Mouse (Mus musculus) mouse trophoblast stem cell (cell line): Measurements from ENCODE around the gene Them5.

Experiments
- in situ Hi-C, 2 experiments: fragments of 300-500 bp; cut with MseI, MboI; formaldehyde crosslinking; loops; 2 replicates in 1 of 2; 3 replicates in 1 of 2; pipeline ENCODE4 v1.15.1; 2025

Gene Them5

DNA sequence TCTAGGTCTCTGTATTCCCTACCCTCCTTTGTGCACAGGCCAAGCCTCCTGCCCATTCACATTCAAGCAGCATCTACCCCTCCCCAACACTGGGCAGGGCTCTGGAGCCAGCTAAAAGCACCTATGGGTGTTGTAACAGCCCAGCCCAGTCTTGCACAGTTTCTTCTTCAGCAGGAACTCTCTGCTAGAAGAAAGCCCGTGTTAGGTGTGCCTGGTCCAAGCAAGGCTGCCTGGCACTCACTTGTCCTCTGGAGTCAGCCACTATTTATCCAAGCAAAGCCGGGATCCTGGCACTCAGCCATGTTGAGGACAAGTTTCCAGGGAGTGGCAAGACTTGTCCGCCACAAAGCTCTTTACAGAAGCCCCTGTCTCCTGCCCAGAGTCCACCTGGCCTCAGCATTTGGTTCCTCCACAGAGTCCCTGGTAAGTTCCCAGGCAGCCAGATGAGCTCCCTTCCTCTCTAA lies at the start of gene Them5:
Them5 (plus strand) TSS at position 141 of the 464 bp plus-strand sequence.
- in situ Hi-C loops = no loop called here

DNA sequence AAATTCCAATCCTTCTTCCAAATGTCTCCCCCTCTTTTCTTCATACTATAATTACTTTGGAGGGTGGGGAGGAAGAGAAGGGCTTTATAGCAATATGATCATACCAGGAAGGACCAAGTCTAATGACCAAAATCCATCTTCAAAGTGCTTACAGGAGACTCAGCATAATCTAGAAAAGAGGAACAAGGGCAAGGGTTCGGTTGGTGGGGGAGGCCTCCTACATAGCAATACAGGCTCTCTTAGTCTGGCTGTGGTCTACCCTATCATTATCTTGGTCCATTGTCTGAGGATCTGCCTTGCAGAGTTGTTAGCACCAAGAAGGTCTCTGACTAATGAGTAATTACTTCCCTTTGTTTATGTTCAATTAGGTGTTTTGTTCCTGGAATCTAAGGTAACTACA lies 36.4 kb upstream of the Them5 start:
- in situ Hi-C loops = no loop called here

DNA sequence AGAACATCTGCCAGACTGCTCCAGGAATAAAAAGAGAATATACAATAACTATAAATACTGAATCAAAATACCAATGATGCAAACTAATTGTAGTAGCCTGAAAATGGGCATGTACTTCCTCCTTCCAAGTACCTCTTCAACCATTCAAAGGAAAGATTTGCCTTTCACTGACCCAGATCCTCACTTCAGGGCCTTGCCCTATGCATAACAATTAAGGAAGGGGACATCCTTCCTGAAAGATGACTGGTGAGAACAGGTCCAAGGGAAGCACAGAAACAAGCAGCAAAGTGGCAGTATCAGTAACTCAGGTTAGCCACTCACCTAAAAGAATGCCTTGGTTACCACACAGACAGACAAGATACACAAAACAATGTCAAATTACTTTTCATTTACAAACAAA lies 34.9 kb upstream of the Them5 start:
- in situ Hi-C loops = no loop called here

DNA sequence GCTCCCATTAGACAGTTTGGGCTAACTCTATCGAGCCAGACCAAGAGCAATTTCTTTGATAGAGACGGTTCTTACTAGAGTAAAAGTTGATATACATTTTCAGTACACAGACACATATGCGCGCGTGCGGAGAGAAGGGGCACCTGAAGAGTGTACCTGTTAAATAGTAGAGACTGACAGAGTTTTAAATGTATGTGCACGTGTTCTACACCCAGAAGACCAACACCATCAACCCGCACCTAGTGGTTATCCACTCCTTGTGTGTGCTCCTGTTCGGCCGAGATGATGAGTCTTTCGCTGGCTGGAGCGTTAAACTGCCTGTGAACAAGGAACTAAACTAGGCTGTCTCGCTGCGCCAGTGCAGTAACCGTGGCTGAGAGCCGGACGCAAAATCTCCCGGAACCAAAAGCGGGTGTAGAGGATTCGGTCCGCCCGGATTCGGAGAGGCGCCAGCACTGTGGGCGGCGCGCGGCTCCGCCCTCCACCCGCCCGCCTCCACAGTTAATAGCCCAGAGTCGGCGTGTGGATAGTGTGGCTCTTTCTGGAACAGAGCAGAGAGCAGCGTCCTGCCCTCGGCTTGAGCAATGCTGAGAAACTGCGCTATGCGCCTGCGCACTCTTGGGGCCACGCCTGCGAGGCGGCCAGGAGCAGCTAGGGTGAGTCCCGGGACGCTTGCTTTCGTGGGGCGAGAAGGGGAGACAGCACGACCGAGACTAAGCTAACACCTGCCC lies 32.1 kb upstream of the Them5 start, which contains the start of gene Them4:
Them4 (plus strand) TSS at position 457 of the 731 bp plus-strand sequence.
- in situ Hi-C loops = no loop called here

- in situ Hi-C loops = no loop called here
These were observed 31.4 kb upstream of the Them5 start for GRCm38 (mm10) chr3:94310491-94310890.

DNA sequence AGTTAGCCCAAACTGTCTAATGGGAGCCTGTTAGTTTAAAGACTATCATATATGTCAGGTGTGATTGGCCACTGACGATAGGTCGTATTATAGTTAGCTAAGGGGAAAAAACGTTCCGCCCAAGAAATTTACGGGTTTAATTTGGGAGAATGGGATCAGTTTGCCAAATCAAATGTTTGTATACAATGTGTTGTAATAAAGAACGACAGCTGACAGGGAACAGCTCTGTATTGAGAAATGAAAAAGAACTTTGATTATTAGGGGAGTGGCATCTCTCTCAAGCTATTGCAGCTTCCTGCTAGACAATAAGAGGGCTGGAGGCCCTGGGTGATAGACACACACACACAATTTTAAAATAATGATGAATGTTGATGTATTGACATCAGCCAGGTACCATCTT lies 31.0 kb upstream of the Them5 start:
- in situ Hi-C loops = no loop called here

DNA sequence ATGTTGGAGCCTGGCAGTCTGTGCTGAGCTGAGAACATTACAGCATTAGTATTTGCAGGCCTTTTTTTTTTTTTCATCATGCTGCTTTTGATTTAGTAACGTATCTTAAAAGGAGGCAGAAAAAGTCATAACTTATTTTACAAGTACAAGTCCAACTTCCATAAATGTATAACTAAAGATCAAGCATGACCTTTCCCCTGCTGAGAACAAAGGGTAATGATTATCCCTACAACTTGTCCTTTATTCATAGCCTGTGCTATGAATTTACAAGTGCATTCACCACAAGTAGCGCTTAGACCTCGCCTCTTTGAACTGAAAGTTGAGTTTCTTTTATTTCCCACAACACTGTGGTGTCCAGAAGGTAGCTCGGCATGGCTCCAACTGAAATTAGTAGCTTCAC lies 30.5 kb upstream of the Them5 start:
- in situ Hi-C loops = no loop called here

- in situ Hi-C loops = no loop called here
These were observed 13.2 kb upstream of the Them5 start for GRCm38 (mm10) chr3:94328681-94329080.

GRCm38 (mm10) chr3:94334442-94334841 lies 7.5 kb upstream of the Them5 start:
- in situ Hi-C loops = no loop called here

DNA sequence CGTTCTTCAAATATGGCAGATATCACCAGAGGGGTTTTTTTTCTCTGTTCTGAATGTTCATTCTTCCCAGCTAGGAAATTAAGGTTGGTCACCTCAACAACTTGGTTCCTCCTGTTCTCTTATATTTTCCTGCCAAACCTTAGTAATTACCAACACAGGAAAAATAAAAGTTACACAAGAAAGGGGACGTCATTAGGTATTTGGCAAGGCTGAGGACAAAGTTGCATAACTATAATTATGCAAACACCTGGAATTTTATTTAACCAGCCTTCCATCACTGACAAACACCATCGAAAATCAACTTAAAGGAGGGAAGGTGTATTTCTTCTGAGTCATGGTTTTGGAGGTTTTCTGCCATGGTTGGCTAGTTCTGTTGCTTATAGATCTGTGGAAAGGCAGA lies 3.4 kb upstream of the Them5 start:
- in situ Hi-C loops = no loop called here

GRCm38 (mm10) chr3:94342552-94342951 lies 653 bp downstream of the Them5 start:
- in situ Hi-C loops = no loop called here

GRCm38 (mm10) chr3:94344182-94344581 lies 2.3 kb downstream of the Them5 start:
- in situ Hi-C loops = no loop called here

DNA sequence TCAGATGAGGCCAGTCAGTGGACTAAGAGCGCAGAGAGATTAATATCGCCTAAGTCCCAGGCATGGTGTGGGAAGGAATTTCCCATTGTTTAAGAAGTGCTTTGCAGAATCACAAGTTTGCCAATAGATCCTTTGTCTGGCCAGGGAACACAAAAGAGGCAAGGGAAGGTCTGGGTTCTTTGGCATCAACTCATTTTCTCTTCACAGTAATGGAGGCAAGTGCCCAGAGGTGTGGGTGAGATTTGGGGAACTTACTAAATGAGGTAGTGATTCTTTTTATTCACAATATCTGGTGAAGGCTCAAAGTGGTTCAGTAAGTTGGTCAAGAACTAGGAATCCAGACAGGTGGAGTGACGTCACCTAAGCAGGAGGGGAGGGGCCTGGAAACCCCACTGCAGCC lies 3.0 kb downstream of the Them5 start:
- in situ Hi-C loops = no loop called here

DNA sequence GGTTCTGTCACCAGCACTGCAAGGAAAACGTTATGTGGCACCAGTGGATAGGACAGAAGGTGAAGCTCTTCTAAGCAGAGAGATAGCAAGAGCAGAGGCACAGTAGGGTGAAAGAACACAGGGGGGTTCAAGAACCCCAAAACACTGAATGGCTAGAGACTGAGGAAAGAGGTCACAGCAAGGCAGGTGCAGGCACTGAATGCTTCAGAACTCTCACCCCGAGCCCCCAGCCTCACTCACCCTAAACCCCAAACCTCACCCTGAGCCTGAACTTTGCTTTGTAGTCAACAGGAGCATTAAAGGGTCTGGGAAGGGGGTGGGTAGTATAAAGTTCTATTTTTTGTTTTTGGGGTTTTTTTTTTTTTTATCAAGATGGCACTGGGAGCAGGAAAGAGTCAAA lies 6.2 kb downstream of the Them5 start:
- in situ Hi-C loops = no loop called here

DNA sequence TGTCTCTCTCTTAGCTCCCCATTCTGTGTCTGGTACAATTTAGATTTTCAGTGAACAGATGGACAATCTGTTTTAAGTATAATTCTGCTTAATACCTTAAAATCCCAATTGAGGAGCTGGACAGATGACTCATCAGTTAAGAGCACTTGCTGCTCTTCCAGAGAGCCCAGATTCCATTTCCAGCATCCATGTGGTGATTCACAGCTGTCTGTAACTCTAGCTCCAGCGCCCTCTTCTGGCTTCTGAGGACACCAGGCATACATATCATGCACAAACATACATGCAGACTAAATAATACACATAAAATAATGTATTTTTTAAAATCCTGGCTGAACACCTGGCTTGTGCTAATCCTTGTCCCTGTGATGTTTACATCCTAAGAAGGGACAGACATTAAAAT lies 18.9 kb downstream of the Them5 start:
- in situ Hi-C loops = no loop called here

DNA sequence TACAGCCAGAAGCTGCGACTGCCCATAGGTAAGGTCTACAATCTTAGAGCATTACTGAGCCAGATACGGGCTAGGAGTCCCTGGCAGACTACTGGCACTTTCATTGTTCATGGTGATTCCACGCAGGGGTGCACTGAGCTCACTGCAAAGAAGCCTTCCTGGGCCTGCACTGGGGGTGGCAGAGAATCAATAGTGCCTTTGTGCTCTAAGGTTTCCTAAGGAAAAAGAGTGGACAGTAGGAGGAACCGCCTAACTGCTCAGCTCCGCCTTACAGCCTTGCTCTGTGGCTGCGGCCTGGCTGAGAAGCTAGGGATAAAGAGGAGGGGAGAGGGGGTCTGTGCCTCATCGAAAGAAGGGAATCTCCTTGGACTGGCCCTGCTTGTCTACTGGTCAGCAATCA lies 20.2 kb downstream of the Them5 start, which contains the start of gene C2cd4d:
C2cd4d (plus strand) TSS at position 301 of the 400 bp plus-strand sequence.
- in situ Hi-C loops = no loop called here

GRCm38 (mm10) chr3:94363291-94364153 lies 21.6 kb downstream of the Them5 start:
- in situ Hi-C loops = no loop called here

GRCm38 (mm10) chr3:94364154-94364526 lies 22.2 kb downstream of the Them5 start:
- in situ Hi-C loops = no loop called here

- in situ Hi-C loops = no loop called here
These were observed 24.9 kb downstream of the Them5 start for GRCm38 (mm10) chr3:94366761-94367160.

DNA sequence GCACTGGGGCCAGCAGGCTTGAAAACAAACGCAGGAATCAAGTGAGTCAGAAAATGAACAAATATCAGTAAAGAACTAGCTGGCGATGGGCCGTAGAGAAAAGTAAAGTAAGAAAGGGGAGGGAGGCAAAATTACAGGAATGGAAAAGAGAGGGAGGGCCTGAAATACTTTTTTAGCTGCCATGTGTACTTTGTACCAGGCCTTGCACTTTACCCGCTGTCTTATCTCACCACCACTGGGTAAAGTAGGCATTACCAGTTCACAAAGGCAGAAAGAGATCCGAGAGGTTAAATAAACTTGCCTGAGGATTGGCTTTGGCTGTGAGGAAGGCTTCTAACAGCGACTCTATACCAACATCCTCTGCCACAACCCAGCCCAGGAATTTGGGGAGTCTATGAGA lies 25.6 kb downstream of the Them5 start:
- in situ Hi-C loops = no loop called here

DNA sequence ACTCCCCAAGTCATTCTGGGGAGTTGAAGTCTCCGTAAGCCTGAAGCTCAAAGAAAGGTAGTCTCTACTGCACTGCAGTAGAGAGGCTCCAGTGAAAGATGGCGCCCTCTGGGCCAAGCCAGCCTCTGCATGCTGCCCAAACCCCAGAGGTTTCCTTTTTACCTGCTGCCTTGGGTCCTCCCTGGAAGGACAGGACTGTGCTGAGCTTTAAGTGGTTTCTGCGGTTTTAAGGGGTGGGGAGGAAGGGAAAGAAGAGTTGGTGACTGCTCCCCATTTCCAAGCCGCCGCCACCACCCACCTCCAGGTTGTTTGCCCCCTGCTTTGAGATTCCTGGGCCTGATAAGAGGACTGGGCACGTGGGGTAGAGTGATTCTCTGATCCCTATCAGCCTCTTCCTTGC lies 26.7 kb downstream of the Them5 start:
- in situ Hi-C loops = no loop called here

- in situ Hi-C loops = no loop called here
These were observed 27.8 kb downstream of the Them5 start for GRCm38 (mm10) chr3:94369709-94370108.

GRCm38 (mm10) chr3:94371637-94372036 lies 29.7 kb downstream of the Them5 start:
- in situ Hi-C loops = no loop called here
